Mouse (Mus musculus): Measurements from ENCODE around the gene Ndufaf1. TPM values are rescaled to one million over a fixed set of nuclear protein-coding genes. Genes with fewer than 3 reads are reported as not detected.
A peak's percentile ranks its signal among the peaks of the same experiment; 100 is the strongest.
"Not testable (repeated sequence)": the region's sequence is repeated elsewhere in the genome, so short reads cannot be mapped to it uniquely, and the experiment has no call there.

Gene Ndufaf1
- polyA plus RNA-seq, 1 experiment from 2014 or later, result 54.8 TPM

DNA sequence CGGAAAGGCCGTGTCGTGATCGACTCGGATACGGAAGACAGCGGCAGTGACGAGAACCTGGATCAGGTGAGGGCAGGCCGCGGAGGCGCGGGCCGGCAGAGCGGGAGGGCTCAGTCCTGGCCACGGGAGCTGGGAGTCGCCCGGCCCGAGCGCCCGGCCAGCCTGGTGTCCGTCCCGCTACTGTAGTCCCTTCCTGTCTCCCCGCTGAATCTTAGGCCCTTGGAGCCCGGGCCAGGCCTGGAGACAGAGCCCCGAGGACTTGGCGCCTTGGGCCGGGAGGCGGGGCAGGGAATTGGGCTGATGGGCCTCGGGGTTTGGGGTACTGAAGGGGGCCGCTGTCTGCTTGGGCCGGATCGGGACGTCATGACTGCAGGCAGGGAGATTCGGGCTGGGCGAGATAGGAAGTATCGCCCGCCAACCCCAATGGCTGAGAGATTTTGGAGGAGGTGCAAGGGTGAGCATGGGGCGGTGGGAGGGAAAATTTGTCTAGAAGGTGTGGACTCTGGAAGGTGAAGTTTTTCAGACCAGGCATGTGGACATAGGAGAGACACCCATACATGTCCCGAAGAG, 12.7 kb upstream of the Ndufaf1 start:
- H3K36me3 ChIP-seq, result no peaks in the 10 kb centered on the region
- no peaks in the 10 kb centered on the region for H3K27me3 ChIP-seq (replicated peaks)
- H3K9ac ChIP-seq, result peak overlapping the region; percentile 96
- no peaks in the 10 kb centered on the region for H3K9me3 ChIP-seq (replicated peaks)
- H3K27ac ChIP-seq (ENCODE audit: poor library complexity, severe bottlenecking), result peak overlapping the region; percentile 73
- peak; percentile 86 for ATAC-seq (ENCODE audit: insufficient number of reproducible peaks, low FRiP score)
- H3K4me1 ChIP-seq (replicated peaks), result peaks cover 6% of the 10 kb centered on the region
- WGBS, result 0% methylated on average over 37 of the region's 39 CpGs
- peak overlapping the region; percentile 92 for H3K4me3 ChIP-seq
- peak overlapping the region; percentile 85 for H3K4me2 ChIP-seq

DNA sequence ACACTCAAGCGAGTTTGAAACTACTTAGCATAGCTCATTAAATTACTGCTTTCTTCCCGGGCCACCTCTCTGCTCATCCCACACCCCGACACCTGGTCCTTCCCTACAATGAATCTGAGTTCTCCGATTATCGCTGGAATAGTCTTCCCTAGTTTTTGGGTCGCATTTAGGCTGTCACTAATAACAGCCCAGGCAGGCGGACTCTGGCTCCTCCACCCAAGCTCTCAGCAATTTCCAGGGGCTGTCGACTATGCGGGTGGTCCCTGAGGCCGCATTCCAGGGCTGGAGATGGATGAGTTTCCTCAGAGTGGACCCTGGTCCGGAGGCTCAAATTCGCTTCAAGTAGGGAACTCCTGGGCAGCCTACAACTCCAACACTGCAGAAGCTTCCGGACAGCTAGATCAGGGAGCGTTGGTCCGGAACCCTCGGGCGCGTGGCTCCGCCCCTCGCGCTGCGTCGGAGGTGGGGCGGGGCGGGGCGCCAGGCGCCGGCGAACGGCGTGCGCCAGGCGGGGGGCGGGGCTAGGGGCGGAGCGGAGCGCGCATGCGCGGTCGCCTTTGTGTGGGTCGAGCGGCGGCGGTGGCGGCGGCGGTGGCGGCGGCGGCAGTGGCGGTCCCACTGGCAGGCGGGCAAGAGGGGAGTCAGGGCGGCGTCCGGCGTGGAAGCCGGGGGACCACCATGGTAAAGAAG, 12.0 kb upstream of the Ndufaf1 start, which contains the start of gene Rtf1:
Gene Rtf1, plus strand, starts transcription at position 544 of the 690 bp plus-strand sequence.
- Histone ChIP-seq H3K27me3 (replicated peaks) (0 out of 2 replicates have a peak, but pooled peaks cover 2% of the 10 kb centered on the region), H3K9ac (peak within 1 kb of the TSS; percentile 96), H3K4me3 (peak within 1 kb of the TSS; percentile 92), H3K27ac (ENCODE audit: poor library complexity, severe bottlenecking) (peak within 1 kb of the TSS; percentile 80), H3K4me2 (peak within 1 kb of the TSS; percentile 85), H3K36me3 (no peaks in the 10 kb centered on the region), H3K4me1 (replicated peaks) (peaks cover 6% of the 10 kb centered on the region), H3K9me3 (replicated peaks) (no peaks in the 10 kb centered on the region)
- under 1% methylated on average over 58 of the region's 58 CpGs for WGBS
- peak; percentile 97 for ATAC-seq (ENCODE audit: insufficient number of reproducible peaks, low FRiP score)

DNA sequence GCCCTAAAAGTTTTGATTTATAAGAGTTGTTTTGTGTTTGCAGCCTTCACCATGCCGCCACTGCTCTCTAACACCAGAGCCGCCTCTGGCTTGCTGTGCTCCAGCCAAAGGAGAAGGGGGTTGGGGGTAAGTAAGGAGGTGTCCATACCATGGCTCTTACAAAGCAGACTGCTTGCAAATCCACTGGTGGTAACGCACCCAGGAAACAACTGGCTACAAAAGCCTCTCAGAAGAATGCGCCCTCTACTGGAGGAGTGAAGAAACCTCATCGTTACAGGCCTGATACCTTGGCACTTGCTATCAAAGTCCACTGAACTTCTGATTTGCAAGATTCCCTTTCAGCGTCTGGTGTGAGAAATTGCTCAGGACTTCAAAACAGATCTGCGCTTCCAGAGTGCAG, 6.4 kb upstream of the Ndufaf1 start:
- 0 out of 2 replicates have a peak, but pooled peaks cover 3% of the 10 kb centered on the region for H3K9me3 ChIP-seq (replicated peaks)
- no peak overlapping the region for H3K4me3 ChIP-seq
- no peak for ATAC-seq (ENCODE audit: insufficient number of reproducible peaks, low FRiP score)
- H3K4me1 ChIP-seq (replicated peaks), result 0 out of 2 replicates have a peak, but pooled peaks cover 3% of the 10 kb centered on the region
- no peak overlapping the region for H3K9ac ChIP-seq
- no peak overlapping the region for H3K27ac ChIP-seq (ENCODE audit: poor library complexity, severe bottlenecking)
- H3K36me3 ChIP-seq, result no peaks in the 10 kb centered on the region
- H3K4me2 ChIP-seq, result no peak overlapping the region
- 16% methylated on average over 7 of the region's 7 CpGs for WGBS
- H3K27me3 ChIP-seq (replicated peaks), result 0 out of 2 replicates have a peak, but pooled peaks cover 2% of the 10 kb centered on the region

DNA sequence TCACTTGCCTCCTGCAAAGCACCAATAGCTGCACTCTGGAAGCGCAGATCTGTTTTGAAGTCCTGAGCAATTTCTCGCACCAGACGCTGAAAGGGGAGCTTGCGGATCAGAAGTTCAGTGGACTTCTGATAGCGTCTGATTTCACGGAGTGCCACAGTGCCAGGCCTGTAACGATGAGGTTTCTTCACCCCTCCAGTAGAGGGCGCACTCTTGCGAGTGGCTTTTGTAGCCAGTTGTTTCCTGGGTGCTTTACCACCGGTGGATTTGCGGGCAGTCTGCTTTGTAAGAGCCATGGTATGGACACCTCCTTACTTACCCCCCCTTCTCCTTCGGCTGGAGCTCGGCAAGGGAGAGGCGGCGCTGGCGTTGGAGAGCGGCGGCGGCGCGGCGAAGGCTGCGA, 3.1 kb upstream of the Ndufaf1 start:
- WGBS, result 63% methylated on average over 22 of the region's 23 CpGs

DNA sequence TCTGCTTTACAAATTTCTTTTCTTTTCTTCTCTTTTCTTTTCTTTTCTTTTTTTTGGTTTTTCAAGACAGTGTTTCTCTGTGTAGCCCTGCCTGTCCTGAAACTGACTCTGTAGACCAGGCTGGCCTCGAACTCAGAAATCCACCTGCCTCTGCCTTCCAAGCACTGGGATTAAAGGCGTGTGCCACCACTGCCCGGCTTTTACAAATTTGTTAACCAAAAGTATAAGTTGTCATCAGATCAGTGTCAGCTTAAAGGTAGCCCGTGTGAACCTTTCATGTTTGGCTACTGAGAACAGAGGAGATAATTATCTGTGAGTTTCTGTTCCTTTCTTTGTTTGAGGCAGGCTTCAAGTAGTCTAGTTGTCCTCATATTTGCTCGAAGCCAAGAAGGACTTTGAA, 18.4 kb downstream of the Ndufaf1 start:
- Histone ChIP-seq H3K4me2 (no peak overlapping the region), H3K9me3 (replicated peaks) (no peaks in the 10 kb centered on the region; the same call in 1 of the 2 replicates), H3K27me3 (replicated peaks) (no peaks in the 10 kb centered on the region), H3K9ac (no peak overlapping the region), H3K4me3 (no peak overlapping the region), H3K36me3 (peaks cover 89% of the 10 kb centered on the region), H3K4me1 (replicated peaks) (no peaks in the 10 kb centered on the region), H3K27ac (ENCODE audit: poor library complexity, severe bottlenecking) (no peak overlapping the region)
- no peak for ATAC-seq (ENCODE audit: insufficient number of reproducible peaks, low FRiP score)
- whole genome bisulfite sequencing, result 95% methylated on average over 5 of the region's 5 CpGs

More for the DNA sequence above, 3.1 kb upstream of the Ndufaf1 start:
- H3K4me1 ChIP-seq (replicated peaks); H3K27ac ChIP-seq (ENCODE audit: poor library complexity, severe bottlenecking); H3K4me3 ChIP-seq; H3K4me2 ChIP-seq; H3K36me3 ChIP-seq; ATAC-seq (ENCODE audit: insufficient number of reproducible peaks, low FRiP score); H3K9ac ChIP-seq; H3K27me3 ChIP-seq (replicated peaks); H3K9me3 ChIP-seq (replicated peaks): not testable (repeated sequence)

DNA sequence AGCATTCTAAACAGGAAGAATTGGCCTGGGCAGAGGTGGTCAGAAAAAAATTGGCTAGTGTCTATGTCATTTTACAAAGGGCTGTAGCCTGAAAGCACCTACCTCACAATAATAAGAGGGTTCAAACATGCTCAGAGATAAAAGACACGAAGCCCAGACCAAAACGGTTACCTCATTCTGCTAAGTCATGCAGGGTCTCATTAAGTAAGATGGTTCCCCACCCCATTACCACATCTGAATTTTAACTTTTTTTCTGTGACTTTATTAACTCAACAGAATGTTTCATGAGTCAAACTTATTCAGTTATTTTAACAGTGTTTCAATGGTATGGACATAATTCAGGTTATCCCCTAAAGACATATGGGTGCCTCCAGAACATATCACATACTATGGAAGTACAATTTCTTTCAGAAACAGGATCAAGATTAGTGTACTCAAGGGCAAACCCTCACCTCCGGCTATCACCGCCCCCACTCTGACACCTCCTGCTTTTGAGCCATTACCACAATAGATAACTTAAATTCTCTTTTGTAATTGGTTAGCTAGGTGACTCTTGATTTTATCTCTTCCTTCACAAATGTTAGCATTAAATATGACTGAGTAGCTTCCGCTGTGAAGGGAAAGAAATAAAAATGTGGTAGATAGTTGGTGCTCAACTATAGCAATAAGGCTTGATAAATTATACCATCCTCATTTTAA, 21.3 kb downstream of the Ndufaf1 start:
- no peak overlapping the region for H3K27ac ChIP-seq (ENCODE audit: poor library complexity, severe bottlenecking)
- no peak overlapping the region for H3K4me3 ChIP-seq
- H3K4me2 ChIP-seq, result no peak overlapping the region
- no peak overlapping the region for H3K9ac ChIP-seq
- WGBS, result 94% methylated on average over 5 of the region's 5 CpGs
- H3K9me3 ChIP-seq (replicated peaks), result no peaks in the 10 kb centered on the region; the same call in 1 of the 2 replicates
- ATAC-seq (ENCODE audit: insufficient number of reproducible peaks, low FRiP score), result no peak
- H3K36me3 ChIP-seq, result peaks cover 92% of the 10 kb centered on the region
- H3K27me3 ChIP-seq (replicated peaks), result no peaks in the 10 kb centered on the region
- H3K4me1 ChIP-seq (replicated peaks), result no peaks in the 10 kb centered on the region

DNA sequence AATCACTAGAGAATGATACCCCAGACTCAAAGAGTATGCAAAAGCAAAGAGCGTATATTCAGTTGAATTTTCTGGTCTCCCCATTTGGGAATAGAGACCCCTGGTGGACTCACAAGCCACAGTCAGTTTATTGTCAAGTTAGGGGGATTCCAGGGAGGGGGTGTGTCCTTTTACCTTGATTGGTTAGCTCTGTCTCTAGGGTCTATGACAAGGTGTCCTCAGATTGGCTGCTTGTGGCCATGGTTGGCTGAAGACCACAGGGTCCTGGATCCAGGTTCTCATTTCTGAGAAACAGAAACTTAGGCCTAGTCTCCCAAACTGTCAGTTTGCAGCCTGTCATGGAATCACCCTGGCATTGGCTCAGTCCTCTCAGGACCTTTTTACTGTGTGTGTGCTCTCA, 25.8 kb downstream of the Ndufaf1 start:
- Histone ChIP-seq H3K4me2 (no peak overlapping the region), H3K4me3 (no peak overlapping the region), H3K27me3 (replicated peaks) (no peaks in the 10 kb centered on the region), H3K36me3 (peaks cover 90% of the 10 kb centered on the region), H3K27ac (ENCODE audit: poor library complexity, severe bottlenecking) (no peak overlapping the region), H3K9ac (no peak overlapping the region), H3K9me3 (replicated peaks) (no peaks in the 10 kb centered on the region), H3K4me1 (replicated peaks) (no peaks in the 10 kb centered on the region)
- no peak for ATAC-seq (ENCODE audit: insufficient number of reproducible peaks, low FRiP score)
- WGBS, result 83% methylated on average over 1 of the region's 1 CpGs

DNA sequence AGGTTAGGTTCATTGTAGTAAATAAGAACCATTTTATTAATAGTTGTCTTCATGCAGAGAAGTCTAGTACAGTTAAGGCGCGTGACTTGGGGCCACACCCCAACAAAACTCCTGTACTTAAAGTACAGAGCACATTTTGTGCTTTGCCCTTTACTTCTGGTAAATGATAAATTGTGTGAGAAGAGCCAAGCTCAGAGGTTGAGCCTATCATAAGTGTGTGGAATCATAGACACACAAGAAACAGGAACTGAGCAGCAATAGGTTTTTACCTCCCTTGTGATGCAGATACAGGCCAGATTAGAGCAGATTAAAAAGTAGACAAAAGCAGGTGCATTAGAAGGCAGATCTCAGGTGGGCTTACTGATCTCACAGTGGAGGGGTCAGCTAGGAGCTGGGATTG, 41.3 kb downstream of the Ndufaf1 start:
- Histone ChIP-seq H3K9me3 (replicated peaks) (no peaks in the 10 kb centered on the region), H3K36me3 (peaks cover 26% of the 10 kb centered on the region), H3K27me3 (replicated peaks) (no peaks in the 10 kb centered on the region), H3K9ac (peak overlapping the region; percentile 48; the same call in 1 of the 2 replicates), H3K4me1 (replicated peaks) (peaks cover 21% of the 10 kb centered on the region), H3K4me2 (peak overlapping the region; percentile 48), H3K27ac (ENCODE audit: poor library complexity, severe bottlenecking) (no peak overlapping the region), H3K4me3 (peak overlapping the region; percentile 9; the same call in 1 of the 2 replicates)
- no peak for ATAC-seq (ENCODE audit: insufficient number of reproducible peaks, low FRiP score)
- WGBS, result 93% methylated on average over 2 of the region's 2 CpGs

DNA sequence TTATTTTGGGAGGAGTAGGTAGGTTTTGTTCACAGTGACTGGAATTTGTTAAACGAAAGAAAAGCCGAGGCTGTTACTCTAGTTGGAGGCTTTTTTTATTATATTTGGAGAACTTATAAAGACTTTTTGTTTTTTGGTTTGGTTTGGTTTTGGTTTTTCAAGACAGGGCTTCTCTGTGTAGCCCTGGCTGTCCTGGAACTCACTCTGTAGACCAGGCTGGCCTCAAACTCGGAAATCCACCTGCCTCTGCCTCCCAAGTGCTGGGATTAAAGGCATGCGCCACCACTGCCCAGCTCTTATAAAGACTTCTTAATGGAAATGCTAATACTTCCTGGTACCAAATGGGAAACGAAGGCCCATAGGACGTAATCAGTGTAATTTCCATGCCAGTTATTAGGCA, 43.6 kb downstream of the Ndufaf1 start:
- Histone ChIP-seq H3K4me1 (replicated peaks) (peaks cover 21% of the 10 kb centered on the region), H3K9ac (peak overlapping the region; percentile 75), H3K27ac (ENCODE audit: poor library complexity, severe bottlenecking) (peak overlapping the region; percentile 46; the same call in 1 of the 2 replicates), H3K4me2 (peak overlapping the region; percentile 82), H3K4me3 (peak overlapping the region; percentile 77)
- H3K9me3 ChIP-seq (replicated peaks); ATAC-seq (ENCODE audit: insufficient number of reproducible peaks, low FRiP score); H3K36me3 ChIP-seq; H3K27me3 ChIP-seq (replicated peaks): not testable (repeated sequence)
- WGBS, result 12% methylated on average over 6 of the region's 6 CpGs

DNA sequence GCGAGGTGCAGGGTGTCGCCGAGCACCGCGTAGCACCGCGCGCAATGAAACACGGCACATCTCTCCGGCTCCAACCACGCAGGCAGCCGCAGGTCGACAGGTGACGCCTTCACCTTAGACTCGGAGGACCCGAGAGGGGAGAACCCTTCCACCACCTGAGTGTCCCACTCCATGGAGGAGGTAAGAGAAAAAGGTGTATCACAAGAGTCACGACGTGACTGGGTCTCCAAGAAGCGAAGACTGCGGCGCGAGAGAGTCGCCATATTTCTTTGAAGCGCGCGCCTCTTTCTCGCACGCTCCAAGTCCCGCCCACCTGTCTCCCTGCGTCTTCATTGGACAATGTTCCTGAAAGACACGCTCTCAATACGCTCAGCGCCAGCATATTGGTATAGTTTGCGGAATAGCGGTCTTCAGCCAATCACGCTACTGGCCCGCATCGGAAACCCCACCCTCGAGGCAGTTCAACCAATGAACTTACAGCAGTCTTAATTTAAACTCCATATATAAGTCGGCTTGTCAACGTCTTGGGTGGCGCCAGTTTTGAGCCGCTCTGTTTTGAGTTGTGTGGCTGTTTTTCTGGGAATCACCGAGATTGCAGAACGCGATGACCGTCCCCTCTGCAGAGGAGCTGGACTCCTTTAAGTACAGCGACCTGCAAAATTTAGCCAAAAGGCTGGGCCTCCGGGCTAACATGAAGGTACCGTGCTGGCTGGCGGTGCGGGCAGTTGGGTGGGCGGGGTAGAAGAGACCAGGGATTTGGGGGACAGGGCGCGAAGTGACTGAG, 44.2 kb downstream of the Ndufaf1 start, which contains the start of the genes Nusap1 and Oip5:
Gene Nusap1, plus strand, starts transcription at position 100 of the 784 bp plus-strand sequence.
Gene Oip5, minus strand, starts transcription at position 271 of the 784 bp plus-strand sequence.
- peak within 1 kb of the TSS; percentile 77 for H3K4me3 ChIP-seq
- H3K4me2 ChIP-seq, result peak within 1 kb of the TSS; percentile 82
- ATAC-seq (ENCODE audit: insufficient number of reproducible peaks, low FRiP score), result peak; percentile 99
- H3K4me1 ChIP-seq (replicated peaks), result peaks cover 21% of the 10 kb centered on the region
- WGBS, result 0% methylated on average over 55 of the region's 55 CpGs
- H3K9ac ChIP-seq, result peak within 1 kb of the TSS; percentile 79
- H3K27ac ChIP-seq (ENCODE audit: poor library complexity, severe bottlenecking), result peak within 1 kb of the TSS; percentile 46
- peaks cover 2% of the 10 kb centered on the region for H3K36me3 ChIP-seq
- H3K9me3 ChIP-seq (replicated peaks), result no peaks in the 10 kb centered on the region
- H3K27me3 ChIP-seq (replicated peaks), result no peaks in the 10 kb centered on the region

Measured in heart, embryonic 12.5 days (tissue).